Mouse (Mus musculus): ENCODE measurements around the gene Pcgf6. TPM values are rescaled to one million over a fixed set of nuclear protein-coding genes. Genes with fewer than 3 reads are reported as not detected.

Gene Pcgf6
- polyA plus RNA-seq, 1 experiment from 2014 or later, result 33.7 TPM

GRCm38 (mm10) chr19:47057684-47058083, 7.0 kb upstream of the Pcgf6 start:
- no peaks in the 10 kb centered on the region for H3K27me3 ChIP-seq (ENCODE audit: control insufficient read depth, insufficient read depth, low read length)
- ATAC-seq (ENCODE audit: low FRiP score), result no peak
- H3K4me1 ChIP-seq (ENCODE audit: control insufficient read depth, insufficient read depth, low read length), result no peaks in the 10 kb centered on the region
- no peak overlapping the region for H3K4me3 ChIP-seq (ENCODE audit: low read depth, low read length)
- no peak overlapping the region for H3K4me2 ChIP-seq
- no peak overlapping the region for H3K9ac ChIP-seq (ENCODE audit: low read length)
- no peak overlapping the region for H3K27ac ChIP-seq (ENCODE audit: low read depth, low read length)
- no peak for DNase-seq (ENCODE audit: low spot score, missing footprints)
- no peaks in the 10 kb centered on the region for H3K36me3 ChIP-seq (ENCODE audit: control insufficient read depth, insufficient read depth, low read length)
- 70% methylated on average over 1 of the region's 1 CpGs for WGBS
- no peaks in the 10 kb centered on the region for H3K9me3 ChIP-seq (ENCODE audit: control insufficient read depth, low read length)

- DNase-seq (ENCODE audit: low spot score, missing footprints) (no peak), ATAC-seq (ENCODE audit: low FRiP score) (no peak)
- Histone ChIP-seq H3K27ac (ENCODE audit: low read depth, low read length) (no peak overlapping the region), H3K27me3 (ENCODE audit: control insufficient read depth, insufficient read depth, low read length) (no peaks in the 10 kb centered on the region), H3K4me1 (ENCODE audit: control insufficient read depth, insufficient read depth, low read length) (peaks cover 15% of the 10 kb centered on the region), H3K36me3 (ENCODE audit: control insufficient read depth, insufficient read depth, low read length) (no peaks in the 10 kb centered on the region), H3K4me2 (no peak overlapping the region), H3K9me3 (ENCODE audit: control insufficient read depth, low read length) (no peaks in the 10 kb centered on the region), H3K9ac (ENCODE audit: low read length) (no peak overlapping the region), H3K4me3 (ENCODE audit: low read depth, low read length) (no peak overlapping the region)
- 90% methylated on average over 4 of the region's 4 CpGs for WGBS
Measured at GRCm38 (mm10) chr19:47053471-47053870, 2.8 kb upstream of the Pcgf6 start.

DNA sequence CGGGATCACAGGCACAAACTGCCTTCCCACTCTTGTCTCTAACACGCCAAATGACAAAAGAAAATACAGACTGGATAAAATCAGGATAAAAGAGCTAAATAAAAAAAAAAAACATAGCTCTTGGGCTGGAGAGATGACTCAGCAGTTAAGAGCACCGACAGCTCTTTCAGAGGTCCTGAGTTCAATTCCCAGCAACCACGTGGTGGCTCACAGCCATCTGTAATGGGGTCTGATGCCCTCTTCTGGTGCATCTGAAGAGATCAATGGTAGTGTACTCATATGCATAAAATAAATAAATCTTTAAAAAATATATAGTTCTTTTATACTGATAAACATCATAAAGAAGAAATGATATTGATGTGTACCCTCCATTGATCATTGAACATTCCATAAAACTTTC, 2.2 kb upstream of the Pcgf6 start:
- no peak for DNase-seq (ENCODE audit: low spot score, missing footprints)
- no peaks in the 10 kb centered on the region for H3K27me3 ChIP-seq (ENCODE audit: control insufficient read depth, insufficient read depth, low read length)
- 84% methylated on average over 4 of the region's 4 CpGs for WGBS
- H3K4me3 ChIP-seq (ENCODE audit: low read depth, low read length), result no peak overlapping the region
- no peak for ATAC-seq (ENCODE audit: low FRiP score)
- no peak overlapping the region for H3K9ac ChIP-seq (ENCODE audit: low read length)
- no peak overlapping the region for H3K27ac ChIP-seq (ENCODE audit: low read depth, low read length)
- no peaks in the 10 kb centered on the region for H3K36me3 ChIP-seq (ENCODE audit: control insufficient read depth, insufficient read depth, low read length)
- no peaks in the 10 kb centered on the region for H3K9me3 ChIP-seq (ENCODE audit: control insufficient read depth, low read length)
- H3K4me1 ChIP-seq (ENCODE audit: control insufficient read depth, insufficient read depth, low read length), result peaks cover 15% of the 10 kb centered on the region
- no peak overlapping the region for H3K4me2 ChIP-seq

DNA sequence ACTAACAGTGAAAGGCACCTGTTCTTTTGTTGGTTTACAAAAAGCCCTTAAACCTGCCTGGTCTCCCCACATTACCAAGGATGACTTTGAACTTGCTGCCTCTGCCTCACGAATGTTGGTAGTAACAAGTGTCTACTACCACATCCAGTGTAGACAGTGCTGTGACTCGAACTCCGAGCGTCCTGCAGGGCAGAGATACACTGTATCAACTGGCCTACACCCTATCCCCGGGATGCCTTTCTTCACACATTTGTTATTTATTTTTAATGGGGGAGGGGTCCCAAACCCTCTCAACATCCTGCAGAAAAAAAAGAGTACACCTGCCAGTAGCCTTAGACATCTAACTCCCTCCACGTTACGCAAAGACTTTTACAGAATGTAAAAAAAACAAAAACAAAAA, 866 bp downstream of the Pcgf6 start:
- H3K4me1 ChIP-seq (ENCODE audit: control insufficient read depth, insufficient read depth, low read length), result peaks cover 15% of the 10 kb centered on the region
- ATAC-seq (ENCODE audit: low FRiP score), result peak; percentile 43; the same call in 1 of the 2 replicates
- peaks cover 4% of the 10 kb centered on the region; the same call in 1 of the 2 replicates for H3K36me3 ChIP-seq (ENCODE audit: control insufficient read depth, insufficient read depth, low read length)
- DNase-seq (ENCODE audit: low spot score, missing footprints), result no peak
- peak overlapping the region; percentile 94 for H3K9ac ChIP-seq (ENCODE audit: low read length)
- H3K4me2 ChIP-seq, result peak overlapping the region; percentile 85
- H3K27ac ChIP-seq (ENCODE audit: low read depth, low read length), result no peak overlapping the region
- H3K27me3 ChIP-seq (ENCODE audit: control insufficient read depth, insufficient read depth, low read length), result no peaks in the 10 kb centered on the region
- peak overlapping the region; percentile 82 for H3K4me3 ChIP-seq (ENCODE audit: low read depth, low read length)
- 9% methylated on average over 7 of the region's 7 CpGs for WGBS
- no peaks in the 10 kb centered on the region for H3K9me3 ChIP-seq (ENCODE audit: control insufficient read depth, low read length)

DNA sequence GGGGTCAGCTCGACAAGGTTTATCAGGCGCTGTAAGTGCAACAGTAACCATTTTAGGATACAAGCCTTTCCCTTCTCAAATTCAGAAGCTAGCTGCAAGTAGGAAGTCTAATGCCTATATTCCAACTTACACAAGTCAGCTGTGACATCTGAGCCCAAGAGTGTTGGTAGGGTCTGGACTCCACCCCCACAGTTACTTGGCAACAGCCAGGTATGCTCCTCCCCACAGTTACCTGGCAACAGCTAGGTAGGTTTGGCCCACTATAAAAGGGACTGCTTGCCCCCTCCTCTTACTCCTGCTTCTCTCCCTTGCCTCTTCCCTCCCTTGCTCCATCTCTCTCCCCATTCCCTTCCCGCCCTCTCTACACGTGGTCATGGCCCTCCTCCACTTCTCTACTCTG, 1.6 kb downstream of the Pcgf6 start:
- Histone ChIP-seq H3K4me3 (ENCODE audit: low read depth, low read length) (no peak overlapping the region), H3K9me3 (ENCODE audit: control insufficient read depth, low read length) (no peaks in the 10 kb centered on the region), H3K27me3 (ENCODE audit: control insufficient read depth, insufficient read depth, low read length) (no peaks in the 10 kb centered on the region), H3K4me1 (ENCODE audit: control insufficient read depth, insufficient read depth, low read length) (peaks cover 15% of the 10 kb centered on the region), H3K36me3 (ENCODE audit: control insufficient read depth, insufficient read depth, low read length) (peaks cover 4% of the 10 kb centered on the region; the same call in 1 of the 2 replicates), H3K9ac (ENCODE audit: low read length) (peak overlapping the region; percentile 16; the same call in 1 of the 2 replicates), H3K27ac (ENCODE audit: low read depth, low read length) (no peak overlapping the region), H3K4me2 (peak overlapping the region; percentile 85)
- 61% methylated on average over 4 of the region's 4 CpGs for WGBS
- ATAC-seq (ENCODE audit: low FRiP score), result no peak
- DNase-seq (ENCODE audit: low spot score, missing footprints), result no peak

DNA sequence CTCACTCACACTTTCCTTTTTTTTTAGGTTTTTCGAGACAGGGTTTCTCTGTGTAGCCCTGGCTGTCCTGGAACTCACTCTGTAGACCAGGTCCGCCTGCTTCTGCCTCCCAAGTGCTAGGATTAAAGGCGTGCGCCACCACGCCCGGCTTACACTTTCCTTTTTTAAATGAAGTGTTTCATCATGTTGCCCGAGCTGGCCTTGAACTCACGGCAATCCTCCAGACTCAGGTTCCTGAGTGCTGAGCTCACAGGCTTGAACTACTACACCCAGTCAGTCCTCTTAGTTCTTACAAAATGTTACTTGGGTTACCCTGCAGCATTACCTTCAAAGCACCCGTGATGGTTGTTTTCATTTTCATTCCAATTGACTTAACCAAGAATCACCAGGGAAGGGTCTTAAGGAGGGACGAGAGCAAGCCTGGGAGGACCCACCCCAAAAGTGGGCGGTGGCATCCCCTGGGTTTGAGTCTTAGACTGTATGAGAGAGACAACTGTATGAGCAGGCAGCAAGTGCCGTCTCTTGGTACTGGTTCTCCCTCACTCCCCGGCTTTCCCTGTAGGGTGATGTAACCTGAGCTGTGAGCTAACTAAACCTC, 3.4 kb downstream of the Pcgf6 start:
- Histone ChIP-seq H3K4me3 (ENCODE audit: low read depth, low read length) (no peak overlapping the region), H3K27ac (ENCODE audit: low read depth, low read length) (no peak overlapping the region), H3K4me1 (ENCODE audit: control insufficient read depth, insufficient read depth, low read length) (peaks cover 15% of the 10 kb centered on the region), H3K9me3 (ENCODE audit: control insufficient read depth, low read length) (no peaks in the 10 kb centered on the region), H3K9ac (ENCODE audit: low read length) (no peak overlapping the region), H3K27me3 (ENCODE audit: control insufficient read depth, insufficient read depth, low read length) (no peaks in the 10 kb centered on the region), H3K4me2 (no peak overlapping the region), H3K36me3 (ENCODE audit: control insufficient read depth, insufficient read depth, low read length) (peaks cover 6% of the 10 kb centered on the region; the same call in 1 of the 2 replicates)
- no peak for DNase-seq (ENCODE audit: low spot score, missing footprints)
- no peak for ATAC-seq (ENCODE audit: low FRiP score)
- WGBS, result 86% methylated on average over 13 of the region's 13 CpGs

- H3K27ac ChIP-seq (ENCODE audit: low read depth, low read length), result no peak overlapping the region
- no peak overlapping the region for H3K9ac ChIP-seq (ENCODE audit: low read length)
- H3K4me3 ChIP-seq (ENCODE audit: low read depth, low read length), result no peak overlapping the region
- ATAC-seq (ENCODE audit: low FRiP score) (no peak), DNase-seq (ENCODE audit: low spot score, missing footprints) (no peak)
- 96% methylated on average over 1 of the region's 1 CpGs for WGBS
- peaks cover 6% of the 10 kb centered on the region; the same call in 1 of the 2 replicates for H3K36me3 ChIP-seq (ENCODE audit: control insufficient read depth, insufficient read depth, low read length)
- H3K9me3 ChIP-seq (ENCODE audit: control insufficient read depth, low read length), result no peaks in the 10 kb centered on the region
- H3K4me1 ChIP-seq (ENCODE audit: control insufficient read depth, insufficient read depth, low read length), result peaks cover 15% of the 10 kb centered on the region
- no peak overlapping the region for H3K4me2 ChIP-seq
- H3K27me3 ChIP-seq (ENCODE audit: control insufficient read depth, insufficient read depth, low read length), result no peaks in the 10 kb centered on the region
Measured at GRCm38 (mm10) chr19:47046343-47046742, 4.4 kb downstream of the Pcgf6 start.

DNA sequence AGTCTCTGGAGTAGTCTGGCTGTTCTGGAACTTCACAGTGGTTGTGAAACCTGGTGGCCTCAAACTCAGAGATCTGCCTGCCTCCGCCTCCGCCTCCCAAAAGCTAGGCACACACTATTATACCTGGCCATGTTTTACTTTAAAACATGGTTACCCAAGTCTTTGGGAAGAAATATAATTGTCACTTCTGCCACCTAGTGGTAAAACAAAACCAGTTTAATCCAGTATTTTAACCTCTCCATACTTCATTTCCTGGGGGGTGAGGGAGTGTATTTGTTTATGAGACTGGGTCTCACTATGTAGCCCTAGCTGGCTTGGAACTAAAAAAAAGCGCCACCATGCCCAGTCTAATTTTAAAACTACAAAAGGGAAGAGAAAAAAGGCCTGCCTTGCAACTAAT, 7.1 kb downstream of the Pcgf6 start:
- peaks cover 6% of the 10 kb centered on the region; the same call in 1 of the 2 replicates for H3K36me3 ChIP-seq (ENCODE audit: control insufficient read depth, insufficient read depth, low read length)
- no peak overlapping the region for H3K9ac ChIP-seq (ENCODE audit: low read length)
- WGBS, result 92% methylated on average over 3 of the region's 3 CpGs
- no peaks in the 10 kb centered on the region for H3K4me1 ChIP-seq (ENCODE audit: control insufficient read depth, insufficient read depth, low read length)
- ATAC-seq (ENCODE audit: low FRiP score) (no peak), DNase-seq (ENCODE audit: low spot score, missing footprints) (no peak)
- H3K27ac ChIP-seq (ENCODE audit: low read depth, low read length), result no peak overlapping the region
- no peaks in the 10 kb centered on the region for H3K27me3 ChIP-seq (ENCODE audit: control insufficient read depth, insufficient read depth, low read length)
- H3K9me3 ChIP-seq (ENCODE audit: control insufficient read depth, low read length), result no peaks in the 10 kb centered on the region
- no peak overlapping the region for H3K4me3 ChIP-seq (ENCODE audit: low read depth, low read length)
- no peak overlapping the region for H3K4me2 ChIP-seq

GRCm38 (mm10) chr19:47040720-47041473, 9.8 kb downstream of the Pcgf6 start:
- WGBS, result 86% methylated on average over 3 of the region's 3 CpGs
- no peak for ATAC-seq (ENCODE audit: low FRiP score)
- no peak overlapping the region for H3K4me3 ChIP-seq (ENCODE audit: low read depth, low read length)
- no peaks in the 10 kb centered on the region for H3K4me1 ChIP-seq (ENCODE audit: control insufficient read depth, insufficient read depth, low read length)
- DNase-seq (ENCODE audit: low spot score, missing footprints), result no peak
- peaks cover 7% of the 10 kb centered on the region; the same call in 1 of the 2 replicates for H3K36me3 ChIP-seq (ENCODE audit: control insufficient read depth, insufficient read depth, low read length)
- no peak overlapping the region for H3K4me2 ChIP-seq
- H3K9ac ChIP-seq (ENCODE audit: low read length), result no peak overlapping the region
- H3K27me3 ChIP-seq (ENCODE audit: control insufficient read depth, insufficient read depth, low read length), result no peaks in the 10 kb centered on the region
- H3K27ac ChIP-seq (ENCODE audit: low read depth, low read length), result no peak overlapping the region
- no peaks in the 10 kb centered on the region for H3K9me3 ChIP-seq (ENCODE audit: control insufficient read depth, low read length)
